Mouse (Mus musculus): ENCODE results near the gene Nr1h3. TPM values are rescaled to one million over a fixed set of nuclear protein-coding genes. Genes with fewer than 3 reads are reported as not detected.

Gene Nr1h3
- total and polyA plus RNA-seq, 2 experiments from 2014 or later, result 0.70 to 0.82 TPM

DNA sequence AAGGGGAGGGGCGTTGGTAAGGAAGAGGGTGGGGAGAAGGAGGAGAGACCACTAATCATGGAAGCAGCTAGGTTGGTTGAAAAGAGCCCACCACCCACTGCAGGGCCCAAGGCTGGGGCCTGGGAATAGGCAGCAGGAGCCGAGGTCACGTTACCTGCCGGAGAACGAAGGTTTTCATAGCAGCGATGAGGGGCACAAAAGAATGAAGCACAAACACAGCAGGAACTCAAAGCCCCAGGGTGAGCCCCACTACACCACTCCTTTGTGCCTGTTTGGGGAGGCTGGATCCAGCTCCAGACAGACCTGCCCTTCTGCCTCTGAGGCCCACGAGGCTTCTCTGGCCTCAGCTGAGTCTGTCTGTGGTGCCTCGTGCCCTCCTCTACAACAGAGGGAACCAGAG, 62.9 kb downstream of the Nr1h3 start:
- Histone ChIP-seq H3K36me3 (ENCODE audit: insufficient read depth, low read length) (peaks cover 68% of the 10 kb centered on the region), H3K27me3 (ENCODE audit: insufficient read depth, low read length) (no peaks in the 10 kb centered on the region), H3K9ac (replicated peaks; ENCODE audit: low read length, poor library complexity, severe bottlenecking) (no peak overlapping the region), H3K4me2 (ENCODE audit: low read depth, low read length, poor library complexity, severe bottlenecking) (no peak overlapping the region), H3K4me3 (ENCODE audit: low read depth, low read length) (no peak overlapping the region), H3K4me1 (ENCODE audit: insufficient read depth, low read length) (no peaks in the 10 kb centered on the region), H3K9me3 (ENCODE audit: low read length) (no peaks in the 10 kb centered on the region), H3K27ac (ENCODE audit: low read depth, low read length) (no peak overlapping the region)
- 70% methylated on average over 8 of the region's 8 CpGs for WGBS
- ATAC-seq (ENCODE audit: low FRiP score) (no peak), DNase-seq (ENCODE audit: low spot score) (no peak)
- no peak for TF ChIP-seq CTCF (IDR thresholded peaks at IDR 0.05)

DNA sequence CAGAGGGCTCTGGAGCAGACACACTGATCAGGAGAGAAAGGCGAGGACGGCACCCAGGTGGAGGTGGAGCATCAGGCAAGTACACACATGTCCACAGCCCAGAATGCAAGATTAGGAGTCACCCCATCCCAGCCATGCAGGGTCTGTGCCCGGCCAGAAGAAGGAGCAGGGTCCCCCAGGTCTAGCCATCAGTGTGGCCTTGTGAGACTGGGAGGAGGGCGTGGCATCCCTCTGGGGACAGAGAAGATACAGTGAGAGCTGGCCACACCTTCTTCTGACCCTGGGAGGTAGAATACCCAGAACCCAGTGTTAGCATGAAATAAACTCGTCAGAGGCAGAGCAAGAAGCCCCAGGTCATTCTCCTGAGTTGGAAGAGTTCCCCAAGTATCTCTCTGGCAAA, 63.3 kb downstream of the Nr1h3 start:
- Histone ChIP-seq H3K4me2 (ENCODE audit: low read depth, low read length, poor library complexity, severe bottlenecking) (no peak overlapping the region), H3K27me3 (ENCODE audit: insufficient read depth, low read length) (no peaks in the 10 kb centered on the region), H3K27ac (ENCODE audit: low read depth, low read length) (no peak overlapping the region), H3K4me1 (ENCODE audit: insufficient read depth, low read length) (no peaks in the 10 kb centered on the region), H3K4me3 (ENCODE audit: low read depth, low read length) (no peak overlapping the region), H3K9ac (replicated peaks; ENCODE audit: low read length, poor library complexity, severe bottlenecking) (0 out of 2 replicates have a peak overlapping the region, but pooled peaks have one; percentile 24), H3K36me3 (ENCODE audit: insufficient read depth, low read length) (peaks cover 66% of the 10 kb centered on the region), H3K9me3 (ENCODE audit: low read length) (no peaks in the 10 kb centered on the region)
- WGBS, result 74% methylated on average over 5 of the region's 5 CpGs
- DNase-seq (ENCODE audit: low spot score) (no peak), ATAC-seq (ENCODE audit: low FRiP score) (no peak)
- no peak for TF ChIP-seq CTCF (IDR thresholded peaks at IDR 0.05)

DNA sequence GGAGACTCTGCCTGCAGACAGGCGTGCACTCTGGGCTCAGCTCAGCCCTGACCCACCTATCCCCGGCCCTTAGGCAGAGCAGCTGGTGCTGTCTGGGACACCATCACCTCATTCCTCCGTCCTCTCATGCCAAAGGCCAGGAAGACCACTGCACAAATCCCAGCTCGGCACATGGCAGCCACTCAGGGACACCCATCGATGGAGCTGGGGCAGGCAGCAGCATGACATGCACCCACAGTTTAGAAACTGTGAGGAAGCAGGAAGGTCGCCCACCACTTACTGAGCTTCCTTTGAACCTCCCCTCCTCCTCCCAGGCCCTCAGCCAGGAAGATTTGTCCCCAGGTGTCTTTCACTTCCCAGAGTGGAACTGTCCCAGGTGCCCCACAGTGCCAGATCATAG, 65.2 kb downstream of the Nr1h3 start:
- no peak overlapping the region for H3K9ac ChIP-seq (replicated peaks; ENCODE audit: low read length, poor library complexity, severe bottlenecking)
- H3K36me3 ChIP-seq (ENCODE audit: insufficient read depth, low read length), result peaks cover 51% of the 10 kb centered on the region
- no peak for TF ChIP-seq CTCF (IDR thresholded peaks at IDR 0.05)
- H3K9me3 ChIP-seq (ENCODE audit: low read length), result no peaks in the 10 kb centered on the region
- no peak overlapping the region for H3K4me3 ChIP-seq (ENCODE audit: low read depth, low read length)
- no peak for DNase-seq (ENCODE audit: low spot score)
- no peaks in the 10 kb centered on the region for H3K27me3 ChIP-seq (ENCODE audit: insufficient read depth, low read length)
- 87% methylated on average over 6 of the region's 6 CpGs for WGBS
- no peak overlapping the region for H3K4me2 ChIP-seq (ENCODE audit: low read depth, low read length, poor library complexity, severe bottlenecking)
- no peak for ATAC-seq (ENCODE audit: low FRiP score)
- no peak overlapping the region for H3K27ac ChIP-seq (ENCODE audit: low read depth, low read length)
- H3K4me1 ChIP-seq (ENCODE audit: insufficient read depth, low read length), result no peaks in the 10 kb centered on the region

DNA sequence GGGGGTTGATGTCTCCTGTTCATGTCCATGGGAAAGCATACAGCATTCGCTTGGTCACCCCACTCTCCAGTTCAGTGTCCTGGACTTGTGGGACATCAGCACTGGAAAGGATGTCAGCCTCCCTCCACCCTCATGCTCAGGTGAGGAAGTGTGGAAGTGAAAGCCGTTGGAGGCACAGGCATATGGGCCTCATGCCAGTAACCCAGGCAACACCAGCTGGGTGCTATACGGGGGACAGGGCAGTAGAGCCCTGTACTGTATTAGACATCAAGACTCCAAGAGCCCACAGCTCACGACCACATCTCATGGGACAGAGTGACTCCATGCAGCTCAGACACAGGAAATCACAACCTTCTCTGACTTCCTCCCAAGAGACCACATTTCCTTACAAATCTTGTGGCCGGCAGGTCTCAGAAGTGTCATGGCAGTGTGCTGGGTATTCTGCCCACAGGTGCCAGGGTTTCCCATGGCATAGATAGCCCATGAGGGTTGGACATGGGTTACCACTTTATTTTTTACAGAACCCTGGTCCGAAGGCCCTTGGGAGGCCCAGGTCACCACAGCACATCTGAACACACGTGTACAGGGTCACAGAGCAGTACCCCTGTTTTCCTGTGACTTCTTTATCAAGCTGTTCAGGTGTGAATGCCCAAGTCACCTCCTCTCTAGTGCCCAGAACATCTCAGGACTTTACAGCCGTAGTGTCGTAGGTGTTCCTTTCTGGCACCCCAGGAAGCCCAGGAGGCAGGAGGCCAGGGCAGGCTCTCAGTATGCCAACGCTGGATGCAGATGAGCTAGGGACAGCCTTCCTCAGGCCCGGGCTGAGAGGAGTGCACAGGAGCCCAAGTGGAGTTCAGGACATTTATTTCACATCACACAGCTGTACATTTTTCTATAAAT, 65.9 kb downstream of the Nr1h3 start:
- 83% methylated on average over 11 of the region's 11 CpGs for WGBS
- no peak overlapping the region for H3K9ac ChIP-seq (replicated peaks; ENCODE audit: low read length, poor library complexity, severe bottlenecking)
- H3K27ac ChIP-seq (ENCODE audit: low read depth, low read length), result no peak overlapping the region
- DNase-seq (ENCODE audit: low spot score) (no peak), ATAC-seq (ENCODE audit: low FRiP score) (no peak)
- no peak overlapping the region for H3K4me3 ChIP-seq (ENCODE audit: low read depth, low read length)
- no peaks in the 10 kb centered on the region for H3K4me1 ChIP-seq (ENCODE audit: insufficient read depth, low read length)
- no peaks in the 10 kb centered on the region for H3K27me3 ChIP-seq (ENCODE audit: insufficient read depth, low read length)
- H3K36me3 ChIP-seq (ENCODE audit: insufficient read depth, low read length), result peaks cover 44% of the 10 kb centered on the region
- no peaks in the 10 kb centered on the region for H3K9me3 ChIP-seq (ENCODE audit: low read length)
- no peak for TF ChIP-seq CTCF (IDR thresholded peaks at IDR 0.05)
- no peak overlapping the region for H3K4me2 ChIP-seq (ENCODE audit: low read depth, low read length, poor library complexity, severe bottlenecking)

Other genes starting within 250 kb of the Nr1h3 start
- gene Rapsn, start 167.2 kb downstream of the Nr1h3 start, total RNA-seq (2014; rRNA removed), result 1.7 and 2.4 TPM in 2 replicates
- 0.97 and 1.2 TPM in 2 replicates for gene Rapsn, start 167.2 kb downstream of the Nr1h3 start, polyA plus RNA-seq (2015; fragmentation: Nextera tagmentation; extraction: Ambion mirVana)
- 166 and 183 TPM in 2 replicates for gene Psmc3, start 148.8 kb downstream of the Nr1h3 start, total RNA-seq (2014; rRNA removed)
- gene Psmc3, start 148.8 kb downstream of the Nr1h3 start, polyA plus RNA-seq (2015; fragmentation: Nextera tagmentation; extraction: Ambion mirVana), result 245 and 253 TPM in 2 replicates
- gene Slc39a13, start 132.4 kb downstream of the Nr1h3 start, total RNA-seq (2014; rRNA removed), result 34.1 and 40.3 TPM in 2 replicates
- gene Slc39a13, start 132.4 kb downstream of the Nr1h3 start, polyA plus RNA-seq (2015; fragmentation: Nextera tagmentation; extraction: Ambion mirVana), result 22.7 and 26.3 TPM in 2 replicates
- 4.4 and 10.0 TPM in 2 replicates for gene Spi1, start 120.4 kb downstream of the Nr1h3 start, total RNA-seq (2014; rRNA removed)
- gene Spi1, start 120.4 kb downstream of the Nr1h3 start, polyA plus RNA-seq (2015; fragmentation: Nextera tagmentation; extraction: Ambion mirVana), result 4.0 and 4.2 TPM in 2 replicates
- 0.09 TPM in 1 of 2 replicates, not detected in the other for gene Mybpc3, start 84.7 kb downstream of the Nr1h3 start, total RNA-seq (2014; rRNA removed)
- gene Mybpc3, start 84.7 kb downstream of the Nr1h3 start, polyA plus RNA-seq (2015; fragmentation: Nextera tagmentation; extraction: Ambion mirVana), result not detected in 2 replicates
- 74.8 and 87.1 TPM in 2 replicates for gene Madd, start 19.0 kb downstream of the Nr1h3 start, total RNA-seq (2014; rRNA removed)
- 36.9 and 39.8 TPM in 2 replicates for gene Madd, start 19.0 kb downstream of the Nr1h3 start, polyA plus RNA-seq (2015; fragmentation: Nextera tagmentation; extraction: Ambion mirVana)
- 44.7 and 45.2 TPM in 2 replicates for gene Acp2, start 51 bp upstream of the Nr1h3 start, total RNA-seq (2014; rRNA removed)
- gene Acp2, start 51 bp upstream of the Nr1h3 start, polyA plus RNA-seq (2015; fragmentation: Nextera tagmentation; extraction: Ambion mirVana), result 35.1 and 36.4 TPM in 2 replicates
- gene Ddb2, start 34.1 kb upstream of the Nr1h3 start, total RNA-seq (2014; rRNA removed), result 7.9 and 11.5 TPM in 2 replicates
- gene Ddb2, start 34.1 kb upstream of the Nr1h3 start, polyA plus RNA-seq (2015; fragmentation: Nextera tagmentation; extraction: Ambion mirVana), result 13.4 and 14.2 TPM in 2 replicates
- 17.5 and 22.6 TPM in 2 replicates for gene Pacsin3, start 53.1 kb upstream of the Nr1h3 start, total RNA-seq (2014; rRNA removed)
- gene Pacsin3, start 53.1 kb upstream of the Nr1h3 start, polyA plus RNA-seq (2015; fragmentation: Nextera tagmentation; extraction: Ambion mirVana), result 17.7 and 18.7 TPM in 2 replicates
- 47.7 and 51.1 TPM in 2 replicates for gene Arfgap2, start 62.1 kb upstream of the Nr1h3 start, total RNA-seq (2014; rRNA removed)
- gene Arfgap2, start 62.1 kb upstream of the Nr1h3 start, polyA plus RNA-seq (2015; fragmentation: Nextera tagmentation; extraction: Ambion mirVana), result 53.0 and 56.8 TPM in 2 replicates
- gene 1110051M20Rik, start 241.9 kb upstream of the Nr1h3 start, total RNA-seq (2014; rRNA removed), result 146 and 158 TPM in 2 replicates
- gene 1110051M20Rik, start 241.9 kb upstream of the Nr1h3 start, polyA plus RNA-seq (2015; fragmentation: Nextera tagmentation; extraction: Ambion mirVana), result 171 and 172 TPM in 2 replicates

Measured in midbrain, postnatal 0 days (tissue).